Mouse (Mus musculus): Measurements from ENCODE around the gene Tpm1. TPM values are rescaled to one million over a fixed set of nuclear protein-coding genes. Genes with fewer than 3 reads are reported as not detected.

The Tpm1 gene
- total RNA-seq (2023): 8.6 and 9.0 TPM in 2 replicates

GRCm38 (mm10) chr9:67049086-67049824, at the start of gene Tpm1:
Gene Tpm1 (minus strand): TSS chr9:67049406.

GRCm38 (mm10) chr9:66975239-66975645, 74.0 kb downstream of the Tpm1 start, which contains the start of gene Lactb:
Gene Lactb (minus strand): TSS chr9:66975484.

Other genes starting within 250 kb of the Tpm1 start
- 10.1 and 16.7 TPM in 2 replicates for gene Aph1c, start 214.7 kb downstream of the Tpm1 start, total RNA-seq (2023)
- gene Rab8b, start 129.7 kb downstream of the Tpm1 start, total RNA-seq (2023): 115 and 135 TPM in 2 replicates
- 49.4 and 73.4 TPM in 2 replicates for gene Rps27l, start 103.3 kb downstream of the Tpm1 start, total RNA-seq (2023)
- 15.5 and 16.0 TPM in 2 replicates for gene Lactb, start 73.9 kb downstream of the Tpm1 start, total RNA-seq (2023)